Mouse (Mus musculus): ENCODE measurements around the gene Akr1a1. TPM values are rescaled to one million over a fixed set of nuclear protein-coding genes. Genes with fewer than 3 reads are reported as not detected.

Gene Akr1a1
- polyA plus RNA-seq, 1 experiment from 2014 or later: 712 TPM

Other genes with a start within 250 kb of the Akr1a1 start
- 60.0 and 68.7 TPM in 2 replicates for gene Mast2, start 187.5 kb downstream of the Akr1a1 start, polyA plus RNA-seq (2014; fragmentation: Nextera tagmentation; extraction: Ambion mirVana)
- 3.8 and 4.6 TPM in 2 replicates for gene Ipp, start 144.1 kb downstream of the Akr1a1 start, polyA plus RNA-seq (2014; fragmentation: Nextera tagmentation; extraction: Ambion mirVana)
- gene Tmem69, start 95.7 kb downstream of the Akr1a1 start, polyA plus RNA-seq (2014; fragmentation: Nextera tagmentation; extraction: Ambion mirVana): 27.2 and 27.9 TPM in 2 replicates
- gene Gpbp1l1, start 94.0 kb downstream of the Akr1a1 start, polyA plus RNA-seq (2014; fragmentation: Nextera tagmentation; extraction: Ambion mirVana): 18.9 and 21.4 TPM in 2 replicates
- 3.8 and 5.3 TPM in 2 replicates for gene Ccdc17, start 55.0 kb downstream of the Akr1a1 start, polyA plus RNA-seq (2014; fragmentation: Nextera tagmentation; extraction: Ambion mirVana)
- 86.3 and 88.9 TPM in 2 replicates for gene Nasp, start 23.7 kb downstream of the Akr1a1 start, polyA plus RNA-seq (2014; fragmentation: Nextera tagmentation; extraction: Ambion mirVana)
- 432 and 436 TPM in 2 replicates for gene Prdx1, start 33.9 kb upstream of the Akr1a1 start, polyA plus RNA-seq (2014; fragmentation: Nextera tagmentation; extraction: Ambion mirVana)
- 11.0 and 14.8 TPM in 2 replicates for gene Mmachc, start 56.7 kb upstream of the Akr1a1 start, polyA plus RNA-seq (2014; fragmentation: Nextera tagmentation; extraction: Ambion mirVana)
- gene Ccdc163, start 56.8 kb upstream of the Akr1a1 start, polyA plus RNA-seq (2014; fragmentation: Nextera tagmentation; extraction: Ambion mirVana): 11.3 and 11.5 TPM in 2 replicates
- 2.8 and 3.0 TPM in 2 replicates for gene Tesk2, start 69.3 kb upstream of the Akr1a1 start, polyA plus RNA-seq (2014; fragmentation: Nextera tagmentation; extraction: Ambion mirVana)
- 25.3 and 27.1 TPM in 2 replicates for gene Toe1, start 156.0 kb upstream of the Akr1a1 start, polyA plus RNA-seq (2014; fragmentation: Nextera tagmentation; extraction: Ambion mirVana)
- gene Mutyh, start 156.0 kb upstream of the Akr1a1 start, polyA plus RNA-seq (2014; fragmentation: Nextera tagmentation; extraction: Ambion mirVana): 5.5 and 6.4 TPM in 2 replicates
- gene Hpdl, start 170.0 kb upstream of the Akr1a1 start, polyA plus RNA-seq (2014; fragmentation: Nextera tagmentation; extraction: Ambion mirVana): 1.8 and 1.9 TPM in 2 replicates
- gene Zswim5, start 225.7 kb upstream of the Akr1a1 start, polyA plus RNA-seq (2014; fragmentation: Nextera tagmentation; extraction: Ambion mirVana): 5.9 and 6.0 TPM in 2 replicates

Data from hindbrain, embryonic 14.5 days (tissue).